Mouse (Mus musculus): ENCODE data around the gene Ddx17. TPM values are rescaled to one million over a fixed set of nuclear protein-coding genes. Genes with fewer than 3 reads are reported as not detected.

The Ddx17 gene
- 11.3 TPM in 2 replicates for polyA plus RNA-seq (2015; fragmentation: Nextera tagmentation; extraction: Ambion mirVana)

DNA sequence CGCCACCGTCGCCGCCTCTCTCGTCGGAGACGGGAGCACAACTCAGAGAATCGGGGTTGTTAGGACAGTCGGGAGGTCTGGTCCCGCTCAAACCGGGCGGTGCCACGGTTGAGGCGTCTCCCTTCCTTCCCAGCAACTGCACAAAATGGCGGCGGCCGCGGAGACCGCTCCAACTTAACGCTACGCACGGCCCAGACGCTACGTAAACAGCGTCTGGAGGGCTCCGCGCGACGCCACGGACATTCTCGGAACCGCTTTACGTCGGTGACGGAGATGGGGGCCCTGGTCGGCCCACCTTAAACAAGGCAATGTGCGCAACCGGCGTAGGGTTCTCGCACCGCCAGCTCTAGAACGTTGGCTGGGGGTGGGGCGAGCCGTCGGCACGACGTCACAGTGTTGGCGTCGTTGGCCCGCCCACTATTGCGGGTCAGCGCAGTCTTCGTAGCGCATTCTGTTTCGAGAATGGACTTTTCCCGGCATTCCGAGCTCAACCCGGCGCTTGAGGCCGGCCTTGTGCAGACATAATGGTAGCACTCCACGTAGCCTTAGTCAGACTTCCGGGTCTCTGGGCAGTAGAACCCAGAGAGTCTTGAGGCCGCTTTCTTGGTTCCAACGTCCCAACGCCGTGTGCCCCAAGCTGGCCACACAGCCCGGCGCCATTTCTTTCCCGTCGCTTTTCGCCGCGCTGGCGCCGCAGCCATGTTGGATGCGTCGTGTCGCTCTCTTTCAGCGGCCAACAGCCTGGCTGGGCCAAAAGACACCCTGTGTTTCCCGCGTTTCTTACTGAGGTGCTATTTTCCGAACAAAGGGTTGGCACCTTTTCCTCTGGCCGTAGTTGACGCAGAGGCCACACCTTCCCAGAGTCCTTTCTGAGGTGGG lies at the start of gene Ddx17:
TSS of gene Ddx17 (minus strand) at position 332 of the 879 bp plus-strand sequence.
- H3K4me3 ChIP-seq (ENCODE audit: low read depth, low read length), result peak within 1 kb of the TSS; percentile 92
- H3K9me3 ChIP-seq (replicated peaks; ENCODE audit: control insufficient read depth, low read length), result no peaks in the 10 kb centered on the region
- 3% methylated on average over 84 of the region's 84 CpGs for WGBS (ENCODE audit: insufficient replicate concordance)
- H3K27me3 ChIP-seq (ENCODE audit: control insufficient read depth, insufficient read depth, low read depth, low read length), result peaks cover 4% of the 10 kb centered on the region; the same call in 1 of the 2 replicates
- H3K4me2 ChIP-seq (ENCODE audit: low read depth, low read length), result peak within 1 kb of the TSS; percentile 89
- peaks cover 22% of the 10 kb centered on the region for H3K4me1 ChIP-seq (ENCODE audit: control insufficient read depth, low read depth, low read length)
- H3K27ac ChIP-seq (ENCODE audit: low read length), result peak within 1 kb of the TSS; percentile 98
- peak within 1 kb of the TSS; percentile 98 for H3K9ac ChIP-seq (ENCODE audit: low read depth, low read length)
- ATAC-seq (ENCODE audit: low read depth), result peak; percentile 93
- peaks cover 22% of the 10 kb centered on the region for H3K36me3 ChIP-seq (ENCODE audit: control insufficient read depth, insufficient read depth)

DNA sequence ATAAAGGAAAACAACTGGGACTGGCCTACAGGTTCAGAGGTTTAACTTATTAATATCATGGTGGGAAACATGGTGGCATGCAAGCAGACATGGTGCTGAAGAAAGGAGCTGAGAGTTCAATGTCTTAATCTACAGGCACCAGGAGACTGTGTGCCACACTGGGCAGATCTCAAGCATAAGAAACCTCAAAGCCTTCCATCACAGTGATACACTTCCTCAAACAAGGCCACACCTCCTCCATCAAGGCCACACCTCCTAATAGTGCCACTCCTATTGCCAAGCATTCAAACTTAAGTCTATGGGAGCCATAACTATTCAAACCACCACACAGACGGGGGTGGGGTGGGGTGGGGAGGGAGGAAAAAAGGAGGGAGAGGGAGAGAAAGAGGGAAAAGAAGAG lies 35.0 kb upstream of the Ddx17 start:
- no peak overlapping the region for H3K4me2 ChIP-seq (ENCODE audit: low read depth, low read length)
- H3K4me3 ChIP-seq (ENCODE audit: low read depth, low read length), result no peak overlapping the region
- no peaks in the 10 kb centered on the region for H3K4me1 ChIP-seq (ENCODE audit: control insufficient read depth, low read depth, low read length)
- 35% methylated on average over 1 of the region's 1 CpGs for WGBS (ENCODE audit: insufficient replicate concordance)
- H3K27ac ChIP-seq (ENCODE audit: low read length), result no peak overlapping the region
- H3K27me3 ChIP-seq (ENCODE audit: control insufficient read depth, insufficient read depth, low read depth, low read length), result no peaks in the 10 kb centered on the region
- H3K9me3 ChIP-seq (replicated peaks; ENCODE audit: control insufficient read depth, low read length), result no peaks in the 10 kb centered on the region
- no peaks in the 10 kb centered on the region for H3K36me3 ChIP-seq (ENCODE audit: control insufficient read depth, insufficient read depth)
- no peak overlapping the region for H3K9ac ChIP-seq (ENCODE audit: low read depth, low read length)
- no peak for ATAC-seq (ENCODE audit: low read depth)

DNA sequence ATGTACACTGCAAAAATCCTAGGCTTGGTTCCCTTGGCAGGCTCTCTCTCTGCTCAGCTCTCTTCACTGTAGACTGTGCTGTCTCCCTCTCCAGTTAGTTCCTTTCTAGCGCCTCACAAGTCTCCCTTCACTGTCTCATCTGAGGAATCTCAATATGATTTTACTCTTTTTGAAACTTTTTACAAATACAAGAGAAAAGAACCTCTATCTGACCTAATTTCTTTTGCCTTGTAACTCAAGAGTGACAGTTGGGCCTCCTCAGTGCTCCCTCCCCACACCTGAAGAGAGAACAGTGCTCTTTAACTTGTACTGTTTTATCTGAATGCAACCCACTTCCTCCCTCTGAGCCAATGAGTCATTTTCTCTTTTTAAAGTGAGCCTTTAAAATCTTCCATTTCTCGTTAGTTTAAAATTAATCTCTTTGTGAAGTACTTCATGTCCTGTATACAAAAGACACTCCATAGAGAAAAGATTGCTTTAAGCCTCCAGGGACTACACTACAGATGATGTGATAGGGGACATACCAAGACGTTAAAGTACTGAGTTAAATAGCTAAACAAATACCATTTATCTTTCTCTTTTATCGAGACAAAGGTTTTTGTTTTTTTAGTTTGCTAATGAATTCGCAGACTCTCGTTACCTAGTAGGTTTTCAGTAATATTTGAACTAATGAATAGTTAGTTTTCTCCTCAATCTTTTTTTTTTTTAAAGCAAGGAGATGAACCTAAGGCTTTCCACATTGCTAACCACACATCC lies 31.3 kb upstream of the Ddx17 start:
- Histone ChIP-seq H3K4me2 (ENCODE audit: low read depth, low read length) (no peak overlapping the region), H3K27ac (ENCODE audit: low read length) (no peak overlapping the region), H3K9me3 (replicated peaks; ENCODE audit: control insufficient read depth, low read length) (no peaks in the 10 kb centered on the region), H3K27me3 (ENCODE audit: control insufficient read depth, insufficient read depth, low read depth, low read length) (no peaks in the 10 kb centered on the region), H3K36me3 (ENCODE audit: control insufficient read depth, insufficient read depth) (no peaks in the 10 kb centered on the region), H3K4me3 (ENCODE audit: low read depth, low read length) (no peak overlapping the region), H3K4me1 (ENCODE audit: control insufficient read depth, low read depth, low read length) (no peaks in the 10 kb centered on the region), H3K9ac (ENCODE audit: low read depth, low read length) (no peak overlapping the region)
- no peak for ATAC-seq (ENCODE audit: low read depth)
- 36% methylated on average over 6 of the region's 6 CpGs for WGBS (ENCODE audit: insufficient replicate concordance)

DNA sequence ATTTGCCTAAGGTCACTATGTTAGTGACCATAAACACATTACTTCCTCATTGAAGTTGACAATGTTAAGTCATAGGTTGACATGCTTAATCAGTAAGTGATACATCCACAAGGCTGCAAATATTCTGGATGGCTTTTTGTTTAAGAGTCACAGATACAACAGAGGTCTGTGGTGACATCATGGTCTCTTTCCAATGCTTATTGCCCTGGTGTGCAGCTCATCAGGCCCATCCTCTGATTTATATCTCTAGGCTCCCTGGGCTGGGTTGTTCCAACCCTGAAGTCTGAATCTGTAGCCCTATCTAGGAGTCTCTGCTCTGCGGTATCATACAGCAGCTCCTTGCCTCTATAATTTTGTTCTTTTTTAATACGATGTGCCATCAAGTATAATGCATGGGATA lies 30.4 kb upstream of the Ddx17 start:
- H3K27me3 ChIP-seq (ENCODE audit: control insufficient read depth, insufficient read depth, low read depth, low read length), result no peaks in the 10 kb centered on the region
- H3K4me3 ChIP-seq (ENCODE audit: low read depth, low read length), result no peak overlapping the region
- no peak overlapping the region for H3K9ac ChIP-seq (ENCODE audit: low read depth, low read length)

DNA sequence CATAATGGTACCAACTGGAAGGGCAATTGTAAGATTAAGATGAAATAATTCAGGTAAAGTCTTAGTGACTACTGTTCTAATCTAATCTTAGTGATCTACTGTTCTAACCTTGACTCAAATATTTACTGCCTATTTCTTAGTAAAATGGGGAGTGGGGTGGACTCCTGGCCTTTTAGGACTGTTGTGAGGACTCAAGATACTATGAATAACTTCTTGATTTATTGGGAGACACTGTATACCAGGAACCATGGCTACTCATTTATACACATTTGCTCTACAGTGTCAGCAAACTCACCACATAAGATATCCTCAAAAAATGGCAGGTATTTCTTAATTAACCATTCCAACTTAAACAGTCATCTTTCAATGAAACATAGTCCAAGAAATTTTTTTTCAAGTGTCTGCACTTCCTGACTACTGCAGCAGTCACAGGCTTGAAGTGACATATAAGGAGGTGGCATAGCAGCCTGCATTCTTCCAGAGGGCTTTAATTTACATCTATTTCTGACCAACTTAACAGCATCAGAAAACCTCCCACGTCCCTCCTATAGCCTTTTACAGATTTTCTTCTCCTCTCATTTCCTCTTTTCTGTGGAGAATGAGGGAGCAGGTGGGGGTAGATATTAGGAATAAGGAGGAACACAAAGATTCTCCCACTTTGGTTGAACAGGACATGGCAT lies 29.1 kb upstream of the Ddx17 start:
- H3K36me3 ChIP-seq (ENCODE audit: control insufficient read depth, insufficient read depth), result no peaks in the 10 kb centered on the region
- 13% methylated on average over 1 of the region's 1 CpGs for WGBS (ENCODE audit: insufficient replicate concordance)

More for the DNA sequence above, 30.4 kb upstream of the Ddx17 start:
- H3K4me2 ChIP-seq (ENCODE audit: low read depth, low read length), result no peak overlapping the region
- H3K36me3 ChIP-seq (ENCODE audit: control insufficient read depth, insufficient read depth), result no peaks in the 10 kb centered on the region
- 57% methylated on average over 2 of the region's 2 CpGs for WGBS (ENCODE audit: insufficient replicate concordance)
- H3K9me3 ChIP-seq (replicated peaks; ENCODE audit: control insufficient read depth, low read length), result no peaks in the 10 kb centered on the region
- H3K4me1 ChIP-seq (ENCODE audit: control insufficient read depth, low read depth, low read length), result no peaks in the 10 kb centered on the region
- ATAC-seq (ENCODE audit: low read depth), result no peak
- no peak overlapping the region for H3K27ac ChIP-seq (ENCODE audit: low read length)

DNA sequence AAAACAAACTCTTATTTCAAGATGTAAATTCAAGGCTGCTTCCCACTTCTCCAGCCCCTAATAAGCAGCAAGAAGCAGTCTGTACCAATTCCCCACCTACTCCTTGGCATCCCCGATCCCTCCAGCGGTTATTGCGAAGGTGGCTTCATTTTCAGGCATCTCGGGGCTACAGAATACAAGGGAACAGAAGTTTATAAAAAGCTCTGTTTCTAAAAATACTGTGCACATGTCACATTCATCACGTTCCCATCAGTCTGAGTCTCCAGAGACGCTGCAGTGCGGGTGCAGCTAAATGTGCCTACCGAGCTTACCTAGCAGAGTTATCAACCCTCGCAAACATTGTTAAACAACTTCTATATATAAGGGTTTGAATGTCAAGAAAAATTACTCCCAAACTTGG lies 15.9 kb upstream of the Ddx17 start:
- Histone ChIP-seq H3K4me1 (ENCODE audit: control insufficient read depth, low read depth, low read length) (no peaks in the 10 kb centered on the region), H3K4me2 (ENCODE audit: low read depth, low read length) (no peak overlapping the region), H3K36me3 (ENCODE audit: control insufficient read depth, insufficient read depth) (no peaks in the 10 kb centered on the region), H3K4me3 (ENCODE audit: low read depth, low read length) (no peak overlapping the region), H3K27me3 (ENCODE audit: control insufficient read depth, insufficient read depth, low read depth, low read length) (no peaks in the 10 kb centered on the region), H3K9me3 (replicated peaks; ENCODE audit: control insufficient read depth, low read length) (no peaks in the 10 kb centered on the region), H3K9ac (ENCODE audit: low read depth, low read length) (no peak overlapping the region), H3K27ac (ENCODE audit: low read length) (no peak overlapping the region)
- WGBS (ENCODE audit: insufficient replicate concordance), result 55% methylated on average over 9 of the region's 9 CpGs
- ATAC-seq (ENCODE audit: low read depth), result no peak

More for the DNA sequence above, 29.1 kb upstream of the Ddx17 start:
- Histone ChIP-seq H3K4me1 (ENCODE audit: control insufficient read depth, low read depth, low read length) (no peaks in the 10 kb centered on the region), H3K9ac (ENCODE audit: low read depth, low read length) (no peak overlapping the region), H3K9me3 (replicated peaks; ENCODE audit: control insufficient read depth, low read length) (no peaks in the 10 kb centered on the region), H3K4me2 (ENCODE audit: low read depth, low read length) (no peak overlapping the region), H3K27ac (ENCODE audit: low read length) (no peak overlapping the region), H3K4me3 (ENCODE audit: low read depth, low read length) (no peak overlapping the region), H3K27me3 (ENCODE audit: control insufficient read depth, insufficient read depth, low read depth, low read length) (no peaks in the 10 kb centered on the region)
- ATAC-seq (ENCODE audit: low read depth), result no peak

DNA sequence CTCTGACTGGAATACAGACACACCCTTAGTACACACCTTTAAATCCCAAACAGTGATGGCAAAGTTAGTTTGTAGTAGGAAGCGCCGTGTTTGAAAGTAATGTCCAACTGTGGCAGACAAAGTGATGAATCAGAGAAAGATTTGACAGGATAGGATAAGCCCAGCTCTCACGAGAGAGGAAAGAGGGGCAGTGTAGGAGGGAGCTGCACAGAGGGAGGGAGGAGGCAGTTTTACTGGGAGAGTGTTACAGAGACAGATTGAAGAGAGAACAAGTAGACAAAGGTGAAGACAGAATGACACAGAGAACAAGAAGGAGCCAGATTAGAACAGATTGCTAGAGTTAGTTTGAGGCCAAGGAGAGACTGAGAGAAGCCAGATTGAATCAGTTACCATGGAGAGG lies 13.1 kb upstream of the Ddx17 start:
- Histone ChIP-seq H3K9me3 (replicated peaks; ENCODE audit: control insufficient read depth, low read length) (no peaks in the 10 kb centered on the region), H3K4me1 (ENCODE audit: control insufficient read depth, low read depth, low read length) (no peaks in the 10 kb centered on the region), H3K27ac (ENCODE audit: low read length) (no peak overlapping the region), H3K4me3 (ENCODE audit: low read depth, low read length) (no peak overlapping the region), H3K36me3 (ENCODE audit: control insufficient read depth, insufficient read depth) (no peaks in the 10 kb centered on the region), H3K4me2 (ENCODE audit: low read depth, low read length) (no peak overlapping the region), H3K27me3 (ENCODE audit: control insufficient read depth, insufficient read depth, low read depth, low read length) (no peaks in the 10 kb centered on the region), H3K9ac (ENCODE audit: low read depth, low read length) (no peak overlapping the region)
- 53% methylated on average over 3 of the region's 3 CpGs for WGBS (ENCODE audit: insufficient replicate concordance)
- no peak for ATAC-seq (ENCODE audit: low read depth)

DNA sequence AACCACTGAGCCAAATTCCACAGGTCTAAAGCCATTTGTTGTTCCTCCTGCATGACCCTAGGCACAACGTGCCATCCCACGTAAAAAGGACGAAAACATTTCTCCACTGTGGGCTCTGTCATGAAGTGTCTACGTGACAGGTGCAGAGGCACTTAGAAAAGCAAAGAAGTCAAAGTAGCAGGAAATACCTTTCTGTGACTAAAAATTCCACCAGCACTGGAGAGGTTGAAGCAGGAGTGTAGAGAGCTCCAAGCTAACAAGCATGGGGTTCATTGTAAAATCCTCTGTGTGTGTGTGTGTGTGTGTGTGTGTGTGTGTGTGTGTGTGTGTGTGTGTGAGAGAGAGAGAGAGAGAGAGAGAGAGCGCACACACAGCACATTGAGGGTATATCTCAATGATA lies 6.0 kb upstream of the Ddx17 start:
- 63% methylated on average over 5 of the region's 5 CpGs for WGBS (ENCODE audit: insufficient replicate concordance)
- Histone ChIP-seq H3K27ac (ENCODE audit: low read length) (no peak overlapping the region), H3K4me2 (ENCODE audit: low read depth, low read length) (no peak overlapping the region), H3K4me1 (ENCODE audit: control insufficient read depth, low read depth, low read length) (no peaks in the 10 kb centered on the region; the same call in 1 of the 2 replicates), H3K4me3 (ENCODE audit: low read depth, low read length) (no peak overlapping the region), H3K36me3 (ENCODE audit: control insufficient read depth, insufficient read depth) (no peaks in the 10 kb centered on the region), H3K27me3 (ENCODE audit: control insufficient read depth, insufficient read depth, low read depth, low read length) (peaks cover 9% of the 10 kb centered on the region; the same call in 1 of the 2 replicates), H3K9me3 (replicated peaks; ENCODE audit: control insufficient read depth, low read length) (no peaks in the 10 kb centered on the region), H3K9ac (ENCODE audit: low read depth, low read length) (no peak overlapping the region)
- no peak for ATAC-seq (ENCODE audit: low read depth)

Measured in liver, embryonic 16.5 days (tissue).